Mouse (Mus musculus): Measurements from ENCODE around the gene Snd1.

Gene Snd1

DNA sequence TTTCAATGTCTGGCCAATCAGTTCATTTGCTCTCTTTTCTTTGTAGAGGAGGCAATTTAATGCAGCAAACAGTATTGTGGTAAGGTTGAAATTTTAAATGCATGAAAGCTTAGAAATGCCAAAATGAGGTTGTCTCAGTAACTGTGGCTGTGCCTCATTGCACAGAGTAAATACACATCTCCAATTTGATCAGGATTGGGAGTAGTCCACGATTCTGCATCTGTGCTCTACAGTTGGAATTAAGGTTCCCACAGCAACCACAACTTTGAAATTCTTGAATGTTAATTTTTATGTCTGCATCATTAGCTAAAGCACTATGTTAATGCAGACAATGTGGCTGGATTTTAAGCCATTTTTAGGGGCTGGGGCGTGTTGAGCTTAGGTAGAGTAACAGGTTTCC lies 72.0 kb downstream of the Snd1 start:
- DNase-seq (ENCODE audit: inconsistent ontology term): no peak

DNA sequence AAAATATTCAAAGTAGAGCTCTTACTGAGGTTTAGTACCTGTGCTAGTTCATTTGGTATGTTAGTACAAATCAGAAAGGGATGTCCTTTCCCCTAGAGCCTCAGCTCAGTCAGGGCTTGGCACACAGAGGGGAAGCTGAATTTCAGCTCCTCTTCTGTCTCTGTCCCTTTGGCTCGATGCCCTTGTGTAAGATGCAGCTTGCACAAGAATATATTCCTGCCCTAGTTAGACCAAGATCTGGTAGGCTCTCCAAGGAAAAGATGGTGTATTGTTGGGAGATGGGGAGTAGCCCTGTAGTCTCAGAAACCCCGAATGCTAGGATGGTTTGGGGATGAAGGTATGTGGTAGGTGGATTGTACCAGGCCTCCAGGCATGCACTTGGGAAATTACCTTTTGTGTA lies 74.4 kb downstream of the Snd1 start:
- DNase-seq (ENCODE audit: inconsistent ontology term): no peak

DNA sequence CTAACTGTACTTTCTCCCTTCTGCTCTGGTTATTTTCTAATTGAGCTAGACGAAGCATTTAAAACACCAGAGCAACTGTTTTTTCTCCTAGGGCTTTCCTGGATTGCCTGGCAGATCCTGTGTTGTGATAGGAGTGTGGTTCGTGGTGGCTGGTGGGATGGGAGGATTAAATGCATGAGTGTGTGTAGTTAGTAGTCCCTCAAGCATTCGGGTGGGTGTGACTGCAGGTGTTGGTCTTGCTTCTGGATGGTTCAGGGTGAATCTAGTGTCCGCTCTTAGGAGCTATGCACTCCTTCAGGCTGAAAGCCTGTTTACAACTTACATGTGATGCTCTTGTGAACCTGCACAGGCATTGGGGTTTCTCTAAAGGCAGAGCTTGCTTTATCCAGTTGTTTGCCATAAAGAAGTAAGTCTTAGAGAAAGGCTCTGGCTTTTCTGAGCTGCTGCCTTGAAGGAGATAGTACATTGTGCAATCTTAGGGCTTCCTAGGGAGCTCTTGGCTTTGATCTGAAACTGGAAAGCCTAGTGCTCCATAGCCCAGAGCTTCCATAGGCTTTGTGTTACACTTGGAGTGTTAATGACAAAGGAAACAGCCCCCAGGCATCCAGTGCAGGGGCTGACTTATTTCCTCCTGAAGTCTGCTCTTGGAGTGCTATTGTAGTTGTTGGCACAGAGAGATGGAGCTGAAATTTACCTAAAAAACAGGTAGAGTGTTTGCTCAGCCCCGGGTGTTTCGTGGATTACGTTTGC lies 75.5 kb downstream of the Snd1 start:
- DNase-seq (ENCODE audit: inconsistent ontology term): no peak

DNA sequence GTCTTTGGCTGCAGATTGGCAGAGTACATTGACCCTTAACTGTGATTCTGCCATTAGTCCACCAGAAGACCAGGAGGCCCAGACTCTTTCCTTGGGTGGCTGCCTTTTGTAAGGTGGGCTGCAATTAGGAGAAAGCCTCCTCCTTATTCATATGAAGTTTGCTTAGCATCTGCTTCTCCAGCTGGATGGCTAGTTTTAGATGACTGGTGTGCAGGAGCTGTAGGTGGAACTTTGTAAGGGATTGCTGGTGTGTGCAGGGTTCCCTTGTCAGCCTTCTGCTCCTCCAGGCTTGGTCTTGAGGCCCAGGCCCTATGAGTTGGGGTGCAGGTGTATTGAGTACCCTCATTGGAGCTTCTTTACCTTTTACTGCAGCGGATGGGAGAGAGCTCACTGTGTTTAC lies 79.5 kb downstream of the Snd1 start:
- no peak for DNase-seq (ENCODE audit: inconsistent ontology term)

DNA sequence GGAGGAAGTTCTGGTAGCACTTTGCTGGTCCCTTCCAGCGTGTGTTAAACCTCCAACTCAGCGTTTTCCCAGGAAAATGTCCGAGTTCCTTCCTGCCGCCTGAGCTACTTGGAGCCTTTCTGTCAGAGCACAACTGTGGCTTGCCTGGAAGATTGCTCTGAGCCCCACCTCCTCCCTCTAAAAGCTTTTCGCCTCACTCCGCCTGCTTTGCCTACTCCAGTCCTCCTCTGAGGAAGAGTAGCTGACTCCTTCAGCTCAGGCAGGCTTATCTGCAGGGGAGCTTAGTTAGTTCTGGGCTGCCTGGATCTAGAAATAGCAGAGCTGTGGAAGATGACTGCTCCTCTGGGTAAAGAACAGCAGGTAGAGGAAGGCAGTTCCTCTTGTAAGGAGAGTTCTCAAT lies 80.1 kb downstream of the Snd1 start:
- no peak for DNase-seq (ENCODE audit: inconsistent ontology term)

DNA sequence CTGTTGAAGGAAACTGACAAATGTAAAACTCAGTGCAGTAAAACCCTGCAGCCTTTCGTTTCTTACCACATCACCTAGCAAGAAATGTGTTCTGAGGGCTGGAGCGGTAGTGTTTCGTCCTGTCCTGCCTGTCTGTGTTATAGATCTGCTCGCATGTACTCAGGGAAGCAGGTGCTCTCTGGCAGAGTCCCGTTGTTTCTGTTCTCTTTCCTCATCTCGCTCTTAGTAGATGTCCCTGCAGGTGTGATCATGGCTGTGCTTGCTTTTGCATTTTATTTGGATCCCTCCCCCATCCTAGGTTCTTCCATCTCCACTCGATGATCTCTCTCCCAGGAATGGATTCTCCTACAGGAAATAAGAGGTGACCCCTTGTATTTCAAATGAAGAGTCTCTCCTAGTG lies 80.5 kb downstream of the Snd1 start:
- no peak for DNase-seq (ENCODE audit: inconsistent ontology term)

DNA sequence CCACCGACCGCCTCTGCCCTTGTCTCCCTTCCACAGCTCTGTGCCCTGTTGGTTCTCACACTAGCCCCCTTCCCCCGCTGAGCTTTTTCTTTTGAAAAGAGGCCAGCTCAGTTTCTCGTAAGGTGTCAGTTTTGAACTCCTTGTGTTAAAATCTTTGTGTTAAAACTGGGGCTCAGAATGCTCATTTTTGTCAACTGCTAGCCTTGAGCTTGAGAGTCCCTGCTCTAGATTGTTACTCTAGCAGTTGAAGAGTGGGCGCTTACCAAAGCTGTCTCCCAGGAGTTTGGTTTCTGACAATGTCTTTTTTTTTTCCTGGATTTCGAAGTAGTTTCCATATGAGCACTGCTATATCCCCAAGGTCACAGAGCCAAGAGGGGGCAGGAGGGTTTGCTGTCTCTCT lies 82.8 kb downstream of the Snd1 start:
- DNase-seq (ENCODE audit: inconsistent ontology term): no peak

DNA sequence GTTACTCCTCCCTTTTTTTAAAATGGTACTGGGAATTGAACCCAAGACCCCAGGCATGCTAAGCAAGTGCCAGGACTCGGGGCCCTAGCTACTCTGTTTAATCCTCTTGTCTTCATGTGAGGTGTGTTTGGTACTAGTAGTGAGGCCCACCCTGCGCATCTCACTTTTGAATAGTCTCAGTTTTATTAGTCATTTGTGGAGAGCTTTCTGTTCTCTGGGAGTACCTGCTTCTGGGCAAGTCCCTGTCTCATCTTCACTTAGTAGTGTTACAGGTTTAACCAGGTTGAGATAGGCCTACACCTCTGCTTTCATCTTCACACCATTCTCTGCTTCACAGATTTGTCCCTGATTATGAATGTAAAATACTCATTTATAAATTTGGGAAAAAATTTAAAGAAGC lies 84.5 kb downstream of the Snd1 start:
- no peak for DNase-seq (ENCODE audit: inconsistent ontology term)

DNA sequence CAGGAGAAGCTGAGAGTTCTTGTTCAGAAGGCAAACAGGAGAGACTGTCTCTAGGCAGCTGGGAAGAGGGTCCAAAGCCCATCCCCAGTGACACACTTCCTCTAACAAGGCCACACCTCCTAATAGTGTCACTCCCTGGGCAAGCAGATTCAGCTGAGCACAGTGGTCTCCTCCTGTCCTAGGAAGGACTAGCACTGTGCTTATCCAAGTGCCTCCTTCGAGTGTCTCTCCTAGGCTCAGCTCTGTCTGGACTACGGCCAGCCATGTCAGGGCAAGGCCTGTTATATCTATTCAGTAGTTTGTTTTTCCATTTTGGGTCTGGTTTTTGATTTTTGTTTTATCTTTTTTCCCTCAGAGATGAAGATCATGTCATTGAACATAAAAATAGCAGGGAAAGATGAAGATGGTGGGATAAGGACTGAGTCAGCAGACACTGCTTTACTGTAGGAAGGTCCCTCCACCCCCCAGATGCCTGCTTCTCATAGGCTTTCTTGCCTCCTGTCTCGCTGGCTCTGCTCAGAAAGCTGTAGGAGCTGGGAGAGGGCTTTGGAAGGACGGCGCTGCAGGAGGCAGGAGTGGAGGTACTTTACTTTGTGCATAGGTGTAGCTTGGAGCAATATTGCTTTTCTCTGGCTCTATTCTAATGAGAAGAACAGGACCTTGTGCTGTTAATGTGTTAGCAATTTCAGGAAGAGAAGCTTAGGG lies 86.5 kb downstream of the Snd1 start:
- DNase-seq (ENCODE audit: inconsistent ontology term): no peak

DNA sequence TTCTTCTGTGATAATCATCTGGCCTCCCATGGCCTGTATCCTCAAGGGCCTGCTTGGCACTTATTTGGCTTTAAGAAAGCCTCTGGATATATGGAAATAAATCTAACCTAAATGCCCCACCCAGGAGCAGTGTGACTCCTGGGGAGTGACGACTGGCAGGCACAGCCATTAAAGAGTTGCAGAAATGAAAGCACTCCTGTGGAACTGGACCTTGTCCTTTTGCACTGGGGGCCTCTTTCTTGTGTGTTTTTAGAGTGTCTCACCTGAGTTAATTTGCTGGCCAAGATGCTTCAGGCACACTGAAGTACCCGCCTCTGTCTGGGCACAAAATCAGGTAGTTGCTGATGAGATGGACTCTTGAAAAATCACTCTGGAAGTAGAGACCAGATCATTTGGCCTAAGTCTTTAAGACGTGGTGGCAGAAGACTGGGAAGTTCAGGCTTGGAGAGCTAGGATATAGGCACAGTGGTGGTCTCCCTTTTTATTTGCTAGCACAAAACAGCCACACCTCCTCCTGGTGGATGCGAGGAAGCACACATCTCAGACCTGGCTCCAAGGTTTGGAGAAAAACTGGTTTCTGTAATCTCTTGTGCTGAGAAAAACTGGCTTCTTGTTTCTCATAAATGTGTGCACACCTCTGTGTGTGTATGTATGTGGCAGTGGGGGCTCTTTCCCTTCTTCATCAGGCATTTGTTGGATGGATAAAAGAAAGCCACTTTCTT lies 87.5 kb downstream of the Snd1 start:
- DNase-seq (ENCODE audit: inconsistent ontology term): no peak

DNA sequence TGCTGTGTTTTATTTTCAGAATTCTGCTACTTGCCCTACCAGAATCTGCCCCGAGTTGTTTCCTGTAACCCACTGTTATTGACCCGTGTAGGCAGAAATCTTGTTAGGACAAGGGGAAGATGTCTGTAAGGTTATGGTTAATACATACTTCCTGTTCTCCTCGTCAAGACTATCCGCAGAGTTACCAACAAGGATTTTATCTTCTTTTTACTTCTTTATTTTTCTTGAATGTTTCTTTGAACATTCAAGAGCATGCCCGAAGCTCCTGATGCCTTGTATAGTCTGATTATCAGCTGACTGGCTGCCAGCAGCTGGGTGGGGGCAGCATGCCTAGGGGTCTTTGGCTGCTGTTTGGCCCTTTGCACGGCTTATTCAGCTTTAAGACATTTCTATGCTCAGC lies 93.0 kb downstream of the Snd1 start:
- DNase-seq (ENCODE audit: inconsistent ontology term): no peak

DNA sequence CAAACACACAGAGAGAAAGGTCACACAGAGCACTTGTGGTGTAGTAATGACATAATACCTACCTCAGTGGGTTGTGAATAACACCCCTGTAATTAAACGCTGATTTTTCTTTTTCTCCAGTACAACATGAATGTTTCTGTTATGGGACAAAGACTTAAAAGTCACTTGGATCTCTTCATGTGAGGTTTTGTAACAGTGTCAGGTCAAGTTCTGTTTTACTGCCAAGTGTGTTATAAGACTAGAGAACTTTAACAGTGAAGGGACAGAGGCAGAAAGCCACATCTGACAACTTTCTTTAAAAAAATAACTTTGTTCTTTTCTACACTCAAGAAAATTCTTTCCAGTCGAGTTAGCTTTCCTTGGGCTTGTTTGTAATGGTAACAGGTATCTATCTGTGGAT lies 97.0 kb downstream of the Snd1 start:
- no peak for DNase-seq (ENCODE audit: inconsistent ontology term)

DNA sequence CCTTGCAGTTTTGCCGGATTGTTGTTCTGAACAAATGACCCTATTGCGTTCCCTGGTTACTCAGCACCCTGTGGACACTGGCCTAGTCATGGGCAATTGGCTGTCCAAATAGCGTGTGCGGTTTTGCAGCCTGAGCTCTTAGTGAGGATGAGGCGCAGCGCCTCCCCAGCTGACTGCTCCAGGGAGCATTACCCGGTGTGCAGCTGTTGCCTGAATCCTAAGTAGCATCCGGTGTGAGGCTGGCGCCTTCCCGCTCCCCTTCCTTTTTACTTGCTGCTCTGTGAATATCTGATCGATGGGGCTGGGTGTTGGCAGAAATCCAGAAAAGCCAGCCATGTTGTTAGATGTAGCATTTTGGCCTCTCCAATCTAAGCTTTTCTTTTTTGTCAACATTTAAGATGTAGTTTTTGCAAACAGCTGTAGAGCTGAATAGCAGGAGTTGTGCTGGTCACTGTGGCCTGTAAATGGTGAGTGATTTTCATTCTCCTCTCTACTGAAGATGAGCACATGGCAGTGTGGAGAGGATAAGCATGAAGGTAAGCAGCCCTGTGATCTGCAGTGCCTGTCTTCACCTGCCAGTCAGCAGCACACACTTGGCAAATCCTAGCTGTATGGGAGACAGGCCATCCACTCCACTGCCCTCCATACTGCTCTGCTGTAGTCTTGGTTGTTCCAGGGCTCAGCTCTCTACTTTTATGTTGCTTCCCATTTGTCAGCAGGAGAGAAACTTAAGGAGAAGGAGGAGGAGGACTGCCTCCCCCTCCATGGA lies 98.2 kb downstream of the Snd1 start:
- peak; percentile 57 for DNase-seq (ENCODE audit: inconsistent ontology term)

DNA sequence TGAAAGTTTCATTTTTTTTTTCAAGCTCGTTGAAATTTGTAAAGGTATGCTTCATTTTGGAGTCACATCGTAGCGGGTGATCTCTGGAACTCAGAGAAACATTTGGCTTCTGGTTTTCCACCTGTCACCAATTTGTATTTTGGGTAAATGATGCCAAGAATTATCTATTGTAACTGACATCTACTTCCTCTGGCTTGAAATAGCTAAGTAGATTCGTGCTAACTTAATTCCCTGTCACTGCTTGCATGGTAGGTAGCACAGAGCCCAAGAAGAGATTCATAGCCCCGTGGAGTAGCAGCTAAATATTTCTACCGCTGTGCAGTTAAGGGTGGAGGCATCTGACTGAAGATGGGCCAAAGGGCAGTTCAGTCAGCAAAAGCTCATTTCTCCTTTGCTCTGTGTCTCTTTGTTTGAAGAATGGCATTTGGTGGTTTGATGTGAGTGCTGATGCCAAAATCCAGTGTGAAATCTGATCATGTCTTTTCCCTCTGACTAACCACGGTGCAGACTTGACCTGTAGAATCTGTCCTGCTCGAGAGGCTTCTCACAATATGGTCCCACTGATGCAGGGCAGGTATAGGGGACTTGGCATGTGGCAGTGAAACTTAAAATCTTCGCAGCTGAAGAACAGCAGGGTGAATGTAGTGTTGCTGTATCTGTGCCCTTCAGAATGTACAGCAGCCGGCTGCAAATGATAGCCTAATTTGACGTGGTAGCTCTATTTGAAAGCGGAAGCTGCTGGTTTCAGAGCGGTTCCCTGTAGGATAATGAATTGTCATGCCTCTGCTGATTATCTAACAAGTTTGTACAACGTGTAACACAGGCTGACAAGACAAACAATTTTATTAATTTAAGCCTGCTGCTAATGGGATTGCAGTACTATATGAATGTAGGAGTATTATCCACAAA lies 101.7 kb downstream of the Snd1 start:
- DNase-seq (ENCODE audit: inconsistent ontology term): peak; percentile 85

DNA sequence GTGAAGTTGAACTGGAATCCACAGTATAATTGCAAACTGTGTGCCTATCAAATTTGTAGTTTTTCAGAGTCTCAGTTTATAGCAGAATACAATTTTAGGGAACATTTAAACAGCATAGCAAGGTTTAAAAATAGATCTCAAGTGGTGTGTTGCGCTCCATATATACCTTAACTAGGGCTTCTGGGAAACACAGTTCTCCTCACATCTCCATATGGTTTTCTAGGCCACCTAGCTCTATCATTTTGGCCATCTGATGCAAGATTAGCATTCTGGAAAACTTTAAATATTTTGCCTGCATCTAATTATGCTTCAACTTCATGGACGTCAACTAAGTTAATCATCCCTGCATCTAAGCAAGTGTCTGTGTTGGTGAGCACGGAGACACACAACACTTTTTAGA lies 107.9 kb downstream of the Snd1 start:
- DNase-seq (ENCODE audit: inconsistent ontology term): no peak

DNA sequence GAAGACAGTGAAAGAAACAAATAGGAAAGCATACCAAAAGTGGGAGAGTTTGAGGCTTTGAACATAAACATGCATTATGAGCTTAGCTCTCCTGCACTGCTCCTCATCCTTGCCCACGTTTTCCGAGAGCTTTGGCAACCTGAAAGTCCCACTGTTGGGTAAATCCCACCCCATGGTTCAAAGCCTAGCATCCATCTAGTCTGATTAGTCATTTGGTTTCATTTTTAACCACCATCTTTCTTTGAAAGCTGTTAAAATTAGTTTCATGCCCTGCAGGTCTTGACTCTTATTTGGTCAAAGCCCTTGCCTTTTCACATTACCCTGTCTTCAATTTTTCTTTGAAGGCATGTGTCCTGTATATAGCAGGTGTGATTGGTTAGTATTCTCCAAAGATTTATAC lies 108.5 kb downstream of the Snd1 start:
- no peak for DNase-seq (ENCODE audit: inconsistent ontology term)

DNA sequence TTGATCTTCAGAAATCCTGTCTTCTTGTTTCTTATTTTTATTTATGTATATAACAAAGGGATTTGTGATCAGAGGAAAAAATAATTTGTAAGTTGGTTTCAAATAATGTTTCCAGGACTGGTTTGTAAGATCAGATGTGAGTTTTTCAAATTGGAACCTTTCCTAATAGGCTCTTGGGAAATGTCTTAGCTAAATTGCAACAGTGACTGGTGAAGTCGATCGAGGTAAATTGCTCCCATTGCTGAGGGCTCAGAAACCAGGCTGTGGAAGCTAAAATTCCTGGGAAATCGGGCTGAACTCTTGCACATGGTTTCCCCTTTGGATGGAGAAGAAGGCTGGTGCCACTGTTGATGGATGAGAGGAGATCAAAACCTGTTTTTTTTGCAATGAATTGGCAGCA lies 111.9 kb downstream of the Snd1 start:
- no peak for DNase-seq (ENCODE audit: inconsistent ontology term)

DNA sequence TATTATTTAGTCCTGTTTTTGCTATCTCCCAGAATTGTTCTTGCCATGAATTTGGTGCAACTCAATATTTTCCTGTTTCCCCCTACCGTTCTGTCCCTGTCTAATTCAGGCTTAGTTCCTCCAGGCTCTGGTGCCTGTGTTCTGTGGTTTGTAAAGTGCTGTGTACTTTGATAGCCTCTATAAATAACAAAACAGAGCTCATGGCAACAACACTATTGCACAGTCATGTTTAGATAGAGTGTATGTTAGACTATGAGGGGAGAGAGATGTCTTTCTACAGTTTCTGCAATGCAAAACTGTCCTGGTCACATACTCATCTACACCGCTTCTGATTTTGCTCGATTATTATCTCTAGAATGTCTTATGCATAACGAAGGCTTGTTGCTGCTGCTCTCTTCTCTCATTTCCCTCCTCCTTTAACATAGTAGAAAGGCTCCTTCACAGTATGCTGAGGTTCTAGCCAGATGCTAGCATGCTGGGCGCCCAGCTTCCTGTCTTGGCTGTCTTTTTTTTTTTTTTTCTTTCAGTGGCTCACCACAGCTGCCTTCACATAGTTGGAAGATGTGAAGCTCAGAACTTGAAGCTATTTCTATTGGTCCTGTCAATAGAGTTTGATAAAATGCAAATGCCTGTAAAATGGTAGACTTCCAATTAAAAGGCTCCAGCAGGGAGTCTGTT lies 113.7 kb downstream of the Snd1 start:
- DNase-seq (ENCODE audit: inconsistent ontology term): no peak

DNA sequence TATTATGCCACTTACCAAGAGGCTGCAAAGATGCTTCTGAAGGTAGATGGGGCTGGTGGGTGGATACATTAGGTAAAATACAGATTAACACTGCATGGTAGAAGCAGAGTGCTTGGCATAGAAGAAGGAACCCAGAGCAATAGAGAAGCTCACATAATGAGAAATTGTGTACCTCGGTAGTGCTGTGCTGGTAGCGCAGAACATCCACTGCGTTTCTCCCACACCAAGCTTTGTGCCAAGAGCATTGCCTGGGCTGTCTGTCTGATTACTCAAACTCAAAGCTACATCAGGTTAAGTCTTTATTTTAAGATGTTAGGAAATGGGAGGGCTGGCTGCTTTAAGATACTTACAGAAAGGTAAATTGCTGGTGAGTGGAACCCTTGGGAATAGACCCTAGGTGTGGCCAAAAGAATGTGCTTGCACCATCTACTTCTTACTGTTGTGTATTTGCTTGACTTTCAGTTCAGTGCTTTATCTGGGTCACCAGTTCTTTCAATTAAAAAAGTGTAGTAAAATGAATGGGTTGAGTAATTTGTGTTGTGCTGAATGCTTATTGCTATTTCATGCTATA lies 117.5 kb downstream of the Snd1 start:
- DNase-seq (ENCODE audit: inconsistent ontology term): no peak

DNA sequence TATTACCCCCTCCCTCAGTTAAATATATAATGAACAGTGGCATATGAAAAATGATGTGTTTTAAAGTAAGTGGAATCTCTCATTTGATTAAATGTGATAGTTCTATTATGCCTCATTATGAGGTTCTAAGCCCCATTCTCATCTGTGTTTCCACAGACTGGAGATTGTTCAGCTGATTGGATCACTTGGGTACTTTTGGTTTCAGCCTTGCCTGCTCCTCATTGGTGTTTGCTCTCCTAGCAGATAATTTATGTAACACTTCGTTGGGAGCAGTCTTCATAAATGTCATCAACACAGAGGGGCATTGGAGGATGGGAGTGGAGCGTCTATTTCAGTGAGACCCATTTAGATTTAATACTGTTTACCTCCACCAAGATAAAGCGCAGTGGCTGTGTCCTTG lies 118.8 kb downstream of the Snd1 start:
- DNase-seq (ENCODE audit: inconsistent ontology term): no peak

All from Muller cell, postnatal 12 days (primary cell).